Mouse (Mus musculus): Measurements from ENCODE around the gene Nck1.
A peak's percentile ranks its signal among the peaks of the same experiment; 100 is the strongest.

Nck1 gene

GRCm38 (mm10) chr9:100534686-100535085 lies 11.2 kb downstream of the Nck1 start:
- no peak for DNase-seq

GRCm38 (mm10) chr9:100532847-100533505 lies 13.0 kb downstream of the Nck1 start:
- no peak for DNase-seq

- DNase-seq: no peak
These were observed 14.6 kb downstream of the Nck1 start for GRCm38 (mm10) chr9:100531296-100531695.

GRCm38 (mm10) chr9:100525225-100525624 lies 20.7 kb downstream of the Nck1 start:
- no peak for DNase-seq

- DNase-seq: no peak
These were observed 23.9 kb downstream of the Nck1 start for GRCm38 (mm10) chr9:100522029-100522428.

GRCm38 (mm10) chr9:100520586-100520985 lies 25.3 kb downstream of the Nck1 start:
- no peak for DNase-seq

GRCm38 (mm10) chr9:100520012-100520411 lies 25.9 kb downstream of the Nck1 start:
- DNase-seq: no peak

- DNase-seq: no peak
These were observed 38.4 kb downstream of the Nck1 start for GRCm38 (mm10) chr9:100507581-100507980.

GRCm38 (mm10) chr9:100506652-100507051 lies 39.3 kb downstream of the Nck1 start:
- no peak for DNase-seq

GRCm38 (mm10) chr9:100505498-100505897 lies 40.4 kb downstream of the Nck1 start:
- DNase-seq: no peak

GRCm38 (mm10) chr9:100493611-100494261 lies 52.2 kb downstream of the Nck1 start:
- DNase-seq: peak; percentile 31 to 42

GRCm38 (mm10) chr9:100491424-100491823 lies 54.5 kb downstream of the Nck1 start:
- DNase-seq: no peak

- DNase-seq: no peak
These were observed 57.0 kb downstream of the Nck1 start for GRCm38 (mm10) chr9:100488969-100489368.

- no peak for DNase-seq
These were observed 57.7 kb downstream of the Nck1 start for GRCm38 (mm10) chr9:100488056-100488713.

- DNase-seq: no peak
These were observed 59.5 kb downstream of the Nck1 start, which contains the start of gene Il20rb for GRCm38 (mm10) chr9:100486431-100486830. TSS of gene Il20rb (minus strand) at chr9:100486788.

- no peak for DNase-seq
These were observed 62.6 kb downstream of the Nck1 start for GRCm38 (mm10) chr9:100483318-100483717.

GRCm38 (mm10) chr9:100481626-100482025 lies 64.3 kb downstream of the Nck1 start:
- no peak for DNase-seq

GRCm38 (mm10) chr9:100474056-100474455 lies 71.9 kb downstream of the Nck1 start:
- no peak for DNase-seq

GRCm38 (mm10) chr9:100473361-100473760 lies 72.6 kb downstream of the Nck1 start:
- DNase-seq: no peak

GRCm38 (mm10) chr9:100472931-100473330 lies 73.0 kb downstream of the Nck1 start:
- no peak for DNase-seq

GRCm38 (mm10) chr9:100471605-100471953 lies 74.4 kb downstream of the Nck1 start:
- DNase-seq: no peak

GRCm38 (mm10) chr9:100470936-100471604 lies 74.9 kb downstream of the Nck1 start:
- no peak for DNase-seq

GRCm38 (mm10) chr9:100470228-100470627 lies 75.7 kb downstream of the Nck1 start:
- DNase-seq: no peak

- DNase-seq: no peak
These were observed 76.3 kb downstream of the Nck1 start for GRCm38 (mm10) chr9:100469681-100470080.
